Mouse (Mus musculus) frontal cortex, postnatal 14 days (tissue): ENCODE data around the gene Ldb2.

ENCODE experiments used
- DNase-seq, 2 experiments: peaks; one replicate each; pipeline ENCODE4 v3.0.0; 2022; ENCODE audit warnings: low spot score in 2 of 2

The Ldb2 gene

GRCm38 (mm10) chr5:44548468-44548867 is 251.0 kb downstream of the Ldb2 start:
- no peak for DNase-seq

- DNase-seq = no peak
Observed at GRCm38 (mm10) chr5:44543472-44544132, 255.9 kb downstream of the Ldb2 start.

GRCm38 (mm10) chr5:44541748-44542147 is 257.7 kb downstream of the Ldb2 start:
- DNase-seq = no peak

- DNase-seq = no peak
Observed at GRCm38 (mm10) chr5:44538687-44539086, 260.8 kb downstream of the Ldb2 start.

GRCm38 (mm10) chr5:44538000-44538395 is 261.5 kb downstream of the Ldb2 start:
- peak; percentile 75 to 78 for DNase-seq

GRCm38 (mm10) chr5:44537316-44537999 is 262.0 kb downstream of the Ldb2 start:
- DNase-seq = no peak

- DNase-seq = no peak
Observed at GRCm38 (mm10) chr5:44529466-44529865, 270.0 kb downstream of the Ldb2 start.

GRCm38 (mm10) chr5:44529001-44529400 is 270.5 kb downstream of the Ldb2 start:
- no peak for DNase-seq

GRCm38 (mm10) chr5:44505221-44505620 is 294.3 kb downstream of the Ldb2 start:
- DNase-seq = no peak

GRCm38 (mm10) chr5:44504786-44505185 is 294.7 kb downstream of the Ldb2 start:
- DNase-seq = no peak

GRCm38 (mm10) chr5:44498229-44498628 is 301.3 kb downstream of the Ldb2 start:
- no peak for DNase-seq

- no peak for DNase-seq
Observed at GRCm38 (mm10) chr5:44496854-44497253, 302.6 kb downstream of the Ldb2 start.

GRCm38 (mm10) chr5:44495092-44495491 is 304.4 kb downstream of the Ldb2 start:
- DNase-seq = no peak

GRCm38 (mm10) chr5:44494133-44494532 is 305.3 kb downstream of the Ldb2 start:
- DNase-seq = no peak

GRCm38 (mm10) chr5:44491526-44491925 is 308.0 kb downstream of the Ldb2 start:
- no peak for DNase-seq

GRCm38 (mm10) chr5:44490462-44490861 is 309.0 kb downstream of the Ldb2 start:
- DNase-seq = no peak

GRCm38 (mm10) chr5:44483426-44484106 is 315.9 kb downstream of the Ldb2 start:
- peak; percentile 29 to 38 for DNase-seq

- DNase-seq = no peak
Observed at GRCm38 (mm10) chr5:44481406-44481805, 318.1 kb downstream of the Ldb2 start.

GRCm38 (mm10) chr5:44476356-44476755 is 323.1 kb downstream of the Ldb2 start:
- no peak for DNase-seq

GRCm38 (mm10) chr5:44475543-44475942 is 323.9 kb downstream of the Ldb2 start:
- no peak for DNase-seq

- no peak for DNase-seq
Observed at GRCm38 (mm10) chr5:44473857-44474762, 325.4 kb downstream of the Ldb2 start.

GRCm38 (mm10) chr5:44465238-44465637 is 334.2 kb downstream of the Ldb2 start:
- no peak for DNase-seq
